Mouse (Mus musculus) cortical plate, adult 2 months (tissue): ENCODE measurements at regions not wholly inside any gene's neighbourhood (a gene's known extent, or its start where the extent isn't known, plus 50 kb on each side); places are given as distances from the start of the nearest gene placed in this dataset.

Experiments
- CTCF ChIP-seq: fragments of 200-500 bp; IDR thresholded peaks from 2 replicates; pipeline ENCODE4 v1.5.1; 2011; ENCODE audit warnings: mild to moderate bottlenecking, control low read depth, low read length; ENCODE audit not compliant: insufficient read depth; ENCODE audit errors: extremely low read depth
- POLR2A ChIP-seq: fragments of 200-500 bp; IDR thresholded peaks from 2 replicates; pipeline ENCODE4 v1.6.1; 2011; ENCODE audit warnings: mild to moderate bottlenecking, low read length, control low read depth; ENCODE audit not compliant: insufficient read depth; ENCODE audit errors: extremely low read depth

- no peak for TF ChIP-seq CTCF
- no peak for TF ChIP-seq POLR2A
These were observed 208.9 kb upstream of the Kcnab2 start for GRCm38 (mm10) chr4:152686509-152687081.
